Mouse (Mus musculus): ENCODE results near the gene Sf1.
A peak's percentile ranks its signal among the peaks of the same experiment; 100 is the strongest.

Gene Sf1

GRCm38 (mm10) chr19:6375423-6376254, 12.1 kb downstream of the Sf1 start:
- no peak for DNase-seq (ENCODE audit: inconsistent ontology term)

DNA sequence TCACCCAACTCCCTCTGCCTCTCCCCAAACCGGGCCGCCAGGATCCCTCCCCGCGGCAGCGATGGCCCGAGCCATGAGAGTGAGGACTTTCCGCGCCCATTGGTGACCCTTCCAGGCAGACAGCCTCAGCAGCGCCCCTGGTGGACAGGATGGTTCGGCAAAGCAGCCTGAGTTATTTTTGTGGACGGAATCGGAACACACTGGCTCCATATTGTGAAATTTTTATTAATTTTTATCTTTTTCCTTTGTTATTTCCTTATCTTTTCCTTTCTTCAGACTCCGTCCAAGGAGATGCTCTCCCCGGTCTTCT, 12.7 kb downstream of the Sf1 start:
- DNase-seq (ENCODE audit: inconsistent ontology term), result no peak

DNA sequence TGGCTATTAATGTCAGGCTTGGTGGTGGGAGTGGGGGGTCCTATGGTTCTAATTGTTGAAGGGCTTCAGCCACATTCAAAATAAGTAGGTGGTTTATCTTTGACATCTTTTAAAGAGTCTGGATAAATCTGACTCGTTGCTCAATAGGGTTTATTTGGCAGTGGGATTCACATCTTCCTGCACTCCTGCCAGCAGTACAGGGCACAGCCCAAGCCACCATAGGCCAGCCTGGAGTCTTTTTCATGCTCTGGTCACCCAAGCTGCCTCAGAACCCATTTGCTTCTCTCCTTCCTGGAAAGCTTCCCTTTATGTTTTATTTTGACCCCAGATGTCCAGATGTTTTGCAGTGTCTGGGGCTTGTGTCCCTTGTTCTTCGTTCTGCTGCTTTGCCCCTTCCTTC, 13.2 kb downstream of the Sf1 start:
- DNase-seq (ENCODE audit: inconsistent ontology term), result no peak

DNA sequence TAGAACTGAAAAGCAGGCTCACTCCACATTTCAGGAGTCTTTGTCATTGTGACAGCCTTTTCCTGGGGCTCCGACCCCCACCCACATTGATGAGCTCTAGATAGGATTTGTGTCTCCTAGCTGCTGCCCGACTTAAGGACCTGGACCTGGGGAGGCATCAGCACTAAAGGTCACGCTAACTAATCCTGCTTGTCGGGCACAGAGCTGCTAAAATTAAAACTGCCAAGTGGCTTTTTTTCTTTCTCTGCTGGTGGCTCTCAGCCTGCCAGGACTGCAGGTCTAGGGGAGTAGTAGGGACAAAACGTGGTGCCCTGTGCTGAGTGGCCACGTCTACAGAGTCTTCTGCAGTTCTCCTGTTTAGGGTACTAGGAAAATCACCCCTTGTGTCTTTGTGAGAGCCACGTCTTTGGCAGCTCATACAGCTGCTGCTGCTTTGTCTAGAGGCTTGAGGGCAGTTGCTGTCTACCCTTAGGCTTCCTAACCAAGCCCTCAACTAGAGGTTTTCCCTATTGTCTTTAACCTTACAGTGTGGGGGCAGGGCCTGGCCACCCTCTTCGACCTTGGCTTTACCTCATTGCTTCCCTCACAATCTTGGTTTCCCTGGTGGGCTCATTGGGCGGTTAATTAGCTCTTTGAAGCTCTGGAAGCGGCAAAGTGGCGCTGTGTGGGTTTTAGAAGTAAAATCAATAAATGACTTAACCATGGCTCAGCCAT, 14.0 kb downstream of the Sf1 start:
- DNase-seq (ENCODE audit: inconsistent ontology term), result no peak

GRCm38 (mm10) chr19:6380411-6381166, 17.1 kb downstream of the Sf1 start:
- no peak for DNase-seq (ENCODE audit: inconsistent ontology term)

GRCm38 (mm10) chr19:6381238-6381637, 17.7 kb downstream of the Sf1 start:
- no peak for DNase-seq (ENCODE audit: inconsistent ontology term)

GRCm38 (mm10) chr19:6382323-6382924, 18.9 kb downstream of the Sf1 start:
- no peak for DNase-seq (ENCODE audit: inconsistent ontology term)

DNA sequence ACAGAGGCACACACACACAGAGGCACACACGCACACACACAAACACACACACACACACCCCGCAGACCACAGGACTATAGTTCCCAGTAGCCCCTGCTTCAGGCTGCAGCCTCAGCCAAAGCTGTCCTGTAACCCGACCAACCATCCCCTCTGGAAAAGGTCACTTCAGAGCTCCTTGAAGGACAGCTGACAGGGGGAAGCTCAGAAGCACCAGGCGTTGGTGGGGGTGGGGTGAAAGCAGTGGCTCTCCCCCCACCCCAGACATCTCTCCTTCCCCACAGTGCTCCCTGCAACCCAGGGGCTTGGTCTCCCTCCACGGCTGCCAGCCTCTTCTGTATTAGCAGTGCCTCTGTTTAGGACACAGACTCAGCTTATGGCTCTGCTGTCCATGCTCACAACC, 20.0 kb downstream of the Sf1 start:
- no peak for DNase-seq (ENCODE audit: inconsistent ontology term)

- peak; percentile 36 for DNase-seq (ENCODE audit: inconsistent ontology term)
Measured at GRCm38 (mm10) chr19:6384128-6384527, 20.6 kb downstream of the Sf1 start, which contains the start of gene Pygm. Gene Pygm, plus strand, starts transcription at chr19:6384399.

DNA sequence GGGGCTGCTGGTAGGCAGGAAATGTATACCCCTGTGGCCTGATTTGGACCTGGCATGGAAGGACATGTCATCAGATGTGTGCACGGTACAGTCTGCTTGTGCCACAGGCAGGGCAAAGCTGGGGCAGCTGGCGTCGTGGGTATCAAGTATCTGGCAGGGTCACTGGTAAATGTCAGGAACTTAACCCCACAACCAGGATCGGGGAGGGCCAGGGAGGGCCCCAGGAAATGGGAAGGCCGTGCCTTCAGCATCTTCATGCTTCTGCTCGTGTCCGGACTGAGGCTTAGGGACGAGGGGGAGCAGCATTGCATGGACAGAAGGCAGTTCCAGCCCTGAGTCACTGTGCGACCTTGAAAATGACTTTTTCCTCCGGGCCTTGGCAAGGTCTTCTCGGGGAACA, 21.5 kb downstream of the Sf1 start:
- no peak for DNase-seq (ENCODE audit: inconsistent ontology term)

DNA sequence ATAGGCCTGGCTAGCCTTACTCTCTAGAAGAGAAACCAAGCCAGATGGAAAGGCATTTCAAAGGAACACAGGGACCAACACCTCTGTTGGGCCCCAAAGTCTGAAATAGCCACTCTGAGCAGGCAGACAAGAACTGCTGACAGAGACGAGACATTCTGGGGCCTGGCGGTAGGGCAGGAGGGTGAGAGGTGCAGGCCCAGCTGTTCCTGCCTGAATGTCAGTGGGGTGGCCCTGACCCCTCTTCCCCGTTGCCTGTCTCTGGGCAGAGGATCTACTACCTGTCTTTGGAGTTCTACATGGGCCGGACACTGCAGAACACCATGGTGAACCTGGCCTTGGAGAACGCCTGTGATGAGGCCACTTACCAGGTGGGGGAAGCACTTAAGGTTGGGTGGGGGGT, 21.9 kb downstream of the Sf1 start:
- DNase-seq (ENCODE audit: inconsistent ontology term), result no peak

DNA sequence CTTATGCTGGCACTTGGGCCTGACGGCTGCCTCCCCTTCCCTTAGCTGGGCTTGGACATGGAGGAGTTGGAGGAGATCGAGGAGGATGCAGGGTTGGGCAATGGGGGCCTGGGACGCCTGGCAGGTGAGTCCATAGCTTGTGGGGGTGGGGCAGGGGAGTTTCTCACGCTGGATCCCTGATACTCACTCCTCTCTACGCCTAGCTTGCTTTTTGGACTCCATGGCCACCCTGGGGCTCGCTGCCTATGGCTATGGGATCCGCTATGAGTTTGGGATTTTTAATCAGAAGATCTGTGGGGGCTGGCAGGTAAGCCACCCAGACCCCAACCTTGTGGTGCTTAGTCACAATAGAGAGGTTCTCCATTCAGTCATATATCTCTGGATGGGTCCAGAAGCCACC, 22.3 kb downstream of the Sf1 start:
- no peak for DNase-seq (ENCODE audit: inconsistent ontology term)

DNA sequence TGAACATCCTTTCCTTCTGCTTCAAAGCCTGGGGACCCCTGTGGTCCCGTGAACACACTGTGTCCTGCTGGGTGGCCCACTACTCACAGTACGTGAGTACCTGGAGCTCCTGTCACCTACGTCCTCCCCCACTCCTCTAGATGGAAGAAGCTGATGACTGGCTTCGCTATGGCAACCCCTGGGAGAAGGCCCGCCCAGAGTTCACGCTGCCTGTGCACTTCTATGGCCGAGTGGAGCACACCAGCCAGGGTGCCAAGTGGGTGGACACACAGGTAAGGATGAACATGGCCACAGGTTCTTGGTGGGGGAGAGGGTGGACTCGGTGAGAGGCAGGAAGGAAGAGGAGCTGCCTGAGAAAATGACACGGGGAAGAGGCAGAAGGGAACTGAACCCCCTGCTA, 22.7 kb downstream of the Sf1 start:
- DNase-seq (ENCODE audit: inconsistent ontology term), result no peak

DNA sequence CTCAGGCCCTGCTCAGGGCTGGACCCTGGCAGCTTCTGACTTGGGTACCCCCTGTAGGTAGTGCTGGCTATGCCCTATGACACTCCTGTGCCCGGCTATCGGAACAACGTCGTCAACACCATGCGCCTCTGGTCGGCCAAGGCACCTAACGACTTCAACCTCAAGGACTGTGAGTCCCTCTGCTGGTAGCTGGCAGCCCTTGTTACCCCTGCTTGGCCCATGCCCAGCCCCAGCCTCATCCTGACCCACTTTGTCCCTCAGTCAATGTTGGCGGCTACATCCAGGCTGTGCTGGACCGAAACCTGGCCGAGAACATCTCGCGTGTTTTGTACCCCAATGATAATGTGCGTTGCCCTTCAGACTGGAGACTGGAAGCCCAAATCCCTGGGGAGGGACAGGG, 24.5 kb downstream of the Sf1 start:
- peak; percentile 68 for DNase-seq (ENCODE audit: inconsistent ontology term)

- DNase-seq (ENCODE audit: inconsistent ontology term), result no peak
Measured at GRCm38 (mm10) chr19:6389803-6390202, 26.3 kb downstream of the Sf1 start.

- no peak for DNase-seq (ENCODE audit: inconsistent ontology term)
Measured at GRCm38 (mm10) chr19:6390251-6390650, 26.8 kb downstream of the Sf1 start.

GRCm38 (mm10) chr19:6392743-6393393, 29.4 kb downstream of the Sf1 start:
- no peak for DNase-seq (ENCODE audit: inconsistent ontology term)

GRCm38 (mm10) chr19:6393637-6394036, 30.1 kb downstream of the Sf1 start:
- no peak for DNase-seq (ENCODE audit: inconsistent ontology term)

- no peak for DNase-seq (ENCODE audit: inconsistent ontology term)
Measured at GRCm38 (mm10) chr19:6396237-6396636, 32.7 kb downstream of the Sf1 start.

GRCm38 (mm10) chr19:6397582-6398249, 34.2 kb downstream of the Sf1 start:
- no peak for DNase-seq (ENCODE audit: inconsistent ontology term)
